Mouse (Mus musculus) T-helper 2 cell (primary cell): ENCODE measurements around the gene Lamtor1.
"Not testable (repeated sequence)": the region's sequence is repeated elsewhere in the genome, so short reads cannot be mapped to it uniquely, and the experiment has no call there.

Experiments
- in situ Hi-C: fragments of 300-600 bp; cut with MboI, MseI; formaldehyde crosslinking; loops from one replicate; pipeline ENCODE4 v1.15.1; 2025; ENCODE audit warnings: high pct_unique_total_duplicates

The Lamtor1 gene

GRCm38 (mm10) chr7:101896104-101897066 lies 9.3 kb upstream of the Lamtor1 start:
- in situ Hi-C loops = loop anchor here (10.0 kb wide), 1 partner anchor 1192 kb away; the partner anchor contains the start of gene Fam168a

DNA sequence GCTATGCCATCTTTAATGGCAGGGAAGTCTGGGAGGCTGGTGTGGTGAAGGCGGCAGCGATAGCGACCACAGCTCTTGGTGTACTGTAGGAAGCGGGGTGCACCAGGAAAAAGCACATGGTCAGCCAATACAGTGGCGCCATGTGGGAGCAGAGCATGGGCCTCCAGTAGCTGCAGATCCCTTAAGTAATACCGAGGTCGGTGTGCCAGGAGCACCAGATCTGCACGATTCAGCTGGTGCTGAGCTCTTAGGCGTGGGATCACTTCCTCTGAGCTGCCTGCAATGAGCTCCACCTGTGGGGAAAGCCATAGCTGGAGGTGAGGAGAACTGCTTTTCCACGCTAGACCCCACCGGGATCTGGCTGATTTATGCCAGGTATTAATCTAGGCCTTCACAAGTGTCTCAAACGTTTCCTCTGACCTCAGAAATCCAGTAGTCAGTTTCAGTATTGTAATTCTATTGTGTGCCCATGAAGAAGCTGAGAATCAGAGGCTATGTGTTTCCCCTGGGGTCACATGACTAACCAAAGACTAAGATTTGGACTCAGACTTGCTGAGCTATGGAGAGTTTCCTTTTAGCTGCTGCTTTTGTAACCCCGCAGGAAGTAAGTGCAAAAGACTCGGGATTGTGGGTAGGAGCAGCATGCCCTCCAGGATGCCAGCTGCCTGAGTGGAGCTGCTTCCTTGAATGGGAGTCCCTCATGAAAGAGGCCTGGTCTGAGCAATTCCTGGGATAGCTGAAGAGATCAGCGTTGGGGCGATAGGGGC lies 5.2 kb upstream of the Lamtor1 start:
- in situ Hi-C loops = no loop called here

- in situ Hi-C loops = no loop called here
These were observed 3.7 kb upstream of the Lamtor1 start for GRCm38 (mm10) chr7:101901969-101902368.

DNA sequence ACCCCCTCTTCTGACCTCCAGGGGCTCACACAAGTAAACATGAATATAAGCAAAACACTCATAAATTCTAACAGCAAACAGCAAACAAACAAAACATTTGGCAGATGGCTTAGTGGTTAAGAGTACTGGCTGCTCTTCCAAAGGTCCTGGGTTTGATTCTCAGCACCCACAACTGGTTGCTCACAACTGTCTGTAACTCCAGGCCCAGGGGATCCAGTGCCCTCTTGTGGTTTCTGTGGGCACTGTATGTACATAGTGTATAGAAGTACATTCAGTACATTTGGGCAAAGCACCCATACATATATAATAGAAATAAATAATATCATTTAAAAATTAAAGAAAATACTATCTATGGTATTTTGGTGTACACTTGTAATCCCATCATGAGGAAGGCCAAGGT lies 2.9 kb upstream of the Lamtor1 start:
- in situ Hi-C loops = no loop called here

DNA sequence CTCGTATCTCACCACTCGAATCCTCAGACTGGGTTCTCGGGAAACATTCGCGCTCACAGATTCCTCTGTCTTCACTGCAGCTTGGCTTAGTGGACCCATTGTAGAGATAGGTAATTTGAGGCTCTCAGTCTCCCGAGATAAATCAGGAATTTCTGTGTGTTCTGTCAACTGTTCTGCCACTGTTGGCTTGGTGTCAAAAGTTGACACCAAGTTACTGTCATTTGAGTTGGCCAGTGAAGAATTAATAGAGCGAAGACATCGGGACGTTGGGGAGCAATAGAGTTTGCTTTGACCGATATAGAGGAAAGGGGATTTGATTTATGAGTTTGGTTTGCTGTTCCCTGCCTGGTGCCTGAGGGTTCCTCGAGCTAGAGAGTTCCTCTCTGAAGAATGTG lies 580 bp downstream of the Lamtor1 start, which contains the start of gene Tomt:
Gene Tomt (minus strand): TSS at position 73 of the 395 bp plus-strand sequence.
- in situ Hi-C loops = no loop called here

DNA sequence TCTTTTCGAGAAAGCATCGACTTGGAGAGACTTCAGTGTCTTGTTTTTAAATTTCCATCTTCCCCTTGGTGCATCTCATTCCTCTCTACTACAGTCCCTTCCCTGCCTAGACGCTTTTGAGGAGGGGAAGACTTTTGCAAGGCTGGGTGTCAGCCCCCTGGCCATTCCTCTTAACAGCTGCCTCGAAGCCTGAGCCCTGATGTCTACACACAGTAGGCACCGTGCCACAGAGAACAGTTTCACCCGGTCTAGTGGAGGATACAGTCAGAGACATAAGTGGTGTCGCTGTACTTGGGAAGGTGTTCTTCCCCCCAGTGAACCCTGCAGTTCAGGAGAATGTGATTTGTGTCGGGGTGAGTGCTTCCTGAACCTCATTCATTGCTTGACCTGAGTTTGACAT lies 992 bp downstream of the Lamtor1 start:
- in situ Hi-C loops = no loop called here

- in situ Hi-C loops = no loop called here
These were observed 2.7 kb downstream of the Lamtor1 start for GRCm38 (mm10) chr7:101908367-101908766.

GRCm38 (mm10) chr7:101910138-101910537 lies 4.4 kb downstream of the Lamtor1 start:
- in situ Hi-C loops = no loop called here

- in situ Hi-C loops = no loop called here
These were observed 6.3 kb downstream of the Lamtor1 start for GRCm38 (mm10) chr7:101911982-101912381.

DNA sequence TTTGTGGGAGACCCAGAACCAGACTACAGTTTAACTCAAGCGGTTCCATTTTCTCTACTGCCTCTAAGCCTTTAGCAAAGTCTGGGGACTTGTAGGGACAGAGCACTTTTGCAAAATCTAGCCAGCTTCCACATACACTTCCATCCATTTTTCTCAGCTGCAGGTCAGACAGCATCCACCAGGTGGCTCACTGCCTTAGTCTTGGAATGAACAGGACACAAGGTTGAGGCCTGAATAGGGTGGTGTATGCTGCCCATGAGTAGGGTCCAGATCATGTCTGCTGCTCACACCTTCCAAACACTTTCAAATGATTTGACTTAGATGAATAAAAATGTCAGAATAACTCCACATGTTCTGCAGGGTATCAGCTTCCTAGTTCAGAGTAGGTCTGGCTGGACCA lies 12.4 kb downstream of the Lamtor1 start:
- in situ Hi-C loops = no loop called here

DNA sequence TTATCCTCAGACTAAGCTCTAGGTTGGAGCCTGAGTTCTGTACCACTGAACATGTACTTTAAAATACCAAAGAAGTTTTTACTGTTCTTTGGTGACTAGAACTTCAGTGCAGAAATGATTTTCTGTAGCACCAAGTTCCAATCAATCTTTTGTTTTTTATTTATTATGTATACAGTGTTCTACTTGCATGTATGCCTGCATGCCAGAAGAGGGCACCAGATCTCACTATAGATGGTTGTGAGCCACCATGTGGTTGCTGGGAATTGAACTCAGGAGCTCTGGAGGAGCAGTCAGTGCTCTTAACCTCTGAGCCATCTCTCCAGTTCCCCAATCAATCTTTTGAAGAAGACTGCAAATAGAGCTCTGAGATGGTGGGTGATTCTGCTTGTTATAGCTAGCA lies 20.2 kb downstream of the Lamtor1 start:
- in situ Hi-C loops = not testable (repeated sequence)

DNA sequence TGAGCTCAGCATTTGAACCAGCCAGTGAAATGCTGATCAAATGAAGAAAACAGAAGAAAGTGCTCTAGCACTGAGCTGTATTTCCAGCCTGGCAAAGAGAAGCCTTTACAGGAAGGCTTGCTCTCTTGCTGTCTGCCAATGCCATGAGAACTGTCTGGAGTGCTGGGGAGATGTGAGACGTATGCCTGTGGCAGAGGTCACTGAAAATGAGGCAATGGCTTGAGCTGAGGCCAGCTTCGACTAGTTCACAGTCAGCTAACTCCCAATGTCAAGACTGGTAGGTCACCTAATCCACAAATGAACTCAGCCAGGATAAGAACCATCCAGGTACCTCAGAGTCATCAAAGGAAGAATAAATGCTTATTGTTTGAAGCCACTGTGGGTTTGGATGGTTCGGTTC lies 22.4 kb downstream of the Lamtor1 start:
- in situ Hi-C loops = no loop called here

DNA sequence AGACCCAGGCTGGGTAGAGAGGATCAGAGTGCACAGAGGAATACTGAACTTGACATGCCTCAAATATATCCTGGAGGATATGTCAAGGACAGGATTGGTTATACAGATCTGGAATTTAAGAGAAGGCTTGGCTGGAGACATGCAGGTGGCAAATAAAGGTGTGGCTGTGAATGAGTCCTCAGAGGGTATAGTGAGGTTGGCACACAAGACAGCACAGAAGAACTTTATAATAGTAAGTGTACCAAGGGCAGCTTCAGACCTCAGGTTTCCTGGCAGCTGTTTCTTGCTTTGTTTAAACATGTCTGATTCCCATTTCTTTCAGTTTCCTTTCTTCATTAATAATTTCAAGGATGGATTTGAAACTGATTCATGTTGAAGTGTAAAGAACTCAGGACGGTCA lies 26.8 kb downstream of the Lamtor1 start:
- in situ Hi-C loops = loop anchor here (10.0 kb wide), 2 partner anchors 132 to 492 kb away; partner anchors contain the start of genes Rnf121, Xndc1 and Xntrpc

GRCm38 (mm10) chr7:101933300-101933699 lies 27.6 kb downstream of the Lamtor1 start:
- in situ Hi-C loops = loop anchor here (10.0 kb wide), 2 partner anchors 132 to 492 kb away; partner anchors contain the start of genes Rnf121, Xndc1 and Xntrpc

DNA sequence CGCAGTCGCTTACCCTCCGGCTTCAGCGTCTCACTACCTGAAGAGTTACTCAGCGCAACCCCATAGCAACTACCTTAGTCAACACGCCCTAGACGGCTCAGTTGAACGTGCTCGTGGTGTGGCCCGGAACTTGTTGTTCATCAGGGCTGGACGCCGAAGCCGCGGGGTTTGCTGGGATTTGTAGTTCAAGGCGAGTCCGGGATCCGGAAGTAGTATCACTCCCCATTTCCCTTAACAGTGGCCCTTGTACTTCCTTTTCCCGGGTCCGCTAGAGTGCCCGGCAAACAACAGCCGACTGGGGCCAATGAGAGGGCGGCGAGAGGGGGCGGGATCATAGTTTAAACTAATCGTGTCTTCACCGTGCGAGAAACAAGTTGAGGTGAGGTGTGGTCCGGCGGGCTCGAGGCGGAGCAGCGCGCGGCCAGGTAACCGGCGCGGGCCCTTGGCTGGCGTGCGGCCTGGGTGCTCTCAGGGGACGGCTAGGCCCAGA lies 28.1 kb downstream of the Lamtor1 start, which contains the start of the genes Lrrc51 and Numa1:
Gene Lrrc51 (minus strand): TSS at position 145 of the 490 bp plus-strand sequence.
Gene Numa1 (plus strand): TSS at position 361 of the 490 bp plus-strand sequence.
- in situ Hi-C loops = loop anchor here (10.0 kb wide), 2 partner anchors 131 to 491 kb away; partner anchors contain the start of genes Rnf121, Xndc1 and Xntrpc

- in situ Hi-C loops = loop anchor here (10.0 kb wide), 2 partner anchors 129 to 489 kb away; partner anchors contain the start of genes Rnf121, Xndc1 and Xntrpc
These were observed 30.3 kb downstream of the Lamtor1 start for GRCm38 (mm10) chr7:101935957-101936356.

- in situ Hi-C loops = loop anchor here (10.0 kb wide), 2 partner anchors 128 to 488 kb away; partner anchors contain the start of genes Rnf121, Xndc1 and Xntrpc
These were observed 31.3 kb downstream of the Lamtor1 start for GRCm38 (mm10) chr7:101936996-101937395.

- in situ Hi-C loops = loop anchor here (10.0 kb wide), 2 partner anchors 127 to 487 kb away; partner anchors contain the start of genes Rnf121, Xndc1 and Xntrpc
These were observed 31.9 kb downstream of the Lamtor1 start for GRCm38 (mm10) chr7:101937569-101937968.

DNA sequence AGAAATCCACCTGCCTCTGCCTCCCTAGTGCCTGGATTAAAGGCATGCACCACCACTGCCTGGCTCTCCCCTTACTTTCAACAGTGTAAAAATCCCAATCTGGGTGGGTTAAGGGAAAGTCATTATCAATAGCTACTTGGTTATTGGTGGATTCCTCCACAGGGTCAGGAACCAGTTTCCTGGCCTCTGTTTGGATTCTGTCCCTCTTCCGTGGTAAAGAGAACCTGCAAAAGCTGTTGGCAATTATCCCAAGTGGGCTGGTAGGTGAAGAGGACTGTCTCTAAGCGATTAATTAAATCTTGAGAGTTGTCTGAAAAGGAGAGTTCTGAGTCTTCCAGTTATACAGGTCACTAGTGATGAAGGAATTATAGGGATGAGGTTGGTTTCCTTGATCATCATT lies 32.6 kb downstream of the Lamtor1 start:
- in situ Hi-C loops = loop anchor here (10.0 kb wide), 2 partner anchors 126 to 486 kb away; partner anchors contain the start of genes Rnf121, Xndc1 and Xntrpc

DNA sequence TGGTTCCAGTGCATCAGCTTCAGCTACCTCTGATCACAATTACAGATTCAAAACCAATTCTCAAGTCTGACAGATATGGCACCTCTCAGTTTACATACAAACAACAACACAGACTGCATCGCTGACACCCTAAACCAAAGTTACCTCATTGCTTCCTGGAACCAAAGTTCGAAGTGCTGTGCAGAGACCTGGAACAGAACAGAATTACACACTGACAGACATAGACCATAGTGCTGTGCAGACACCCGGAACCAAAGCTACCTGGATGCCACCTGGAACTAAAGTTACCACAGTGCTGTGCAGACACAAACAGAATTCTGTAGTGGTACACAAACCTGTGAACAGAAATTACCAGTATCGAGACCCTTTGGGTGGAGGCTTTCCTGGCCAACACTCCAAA lies 34.1 kb downstream of the Lamtor1 start:
- in situ Hi-C loops = loop anchor here (10.0 kb wide), 2 partner anchors 125 to 485 kb away; partner anchors contain the start of genes Rnf121, Xndc1 and Xntrpc

DNA sequence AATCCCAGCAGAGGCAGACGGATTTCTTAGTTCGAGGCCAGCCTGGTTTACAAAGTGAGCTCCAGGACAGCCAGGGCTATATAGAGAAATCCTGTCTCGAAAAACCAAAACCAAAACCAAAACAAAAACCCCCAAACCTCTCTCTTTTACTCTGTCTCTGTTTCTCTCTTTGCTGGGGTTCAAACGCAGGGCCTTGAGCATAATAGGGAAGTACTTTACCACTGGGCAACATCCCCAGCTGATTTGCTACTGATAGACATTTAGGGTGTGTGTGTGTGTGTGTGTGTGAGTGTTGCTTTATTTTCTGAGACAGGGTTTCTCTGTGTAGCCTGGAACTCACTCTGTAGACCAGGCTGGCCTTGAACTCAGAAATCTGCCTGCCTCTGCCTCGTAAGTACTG lies 43.3 kb downstream of the Lamtor1 start:
- in situ Hi-C loops = not testable (repeated sequence)
